Mouse (Mus musculus) midbrain, embryonic 13.5 days (tissue): ENCODE data around the gene Tac1. TPM values are rescaled to one million over a fixed set of nuclear protein-coding genes. Genes with fewer than 3 reads are reported as not detected.
"Not testable (repeated sequence)": the region's sequence is repeated elsewhere in the genome, so short reads cannot be mapped to it uniquely, and the experiment has no call there.

Experiments used
- ATAC-seq: fragments of 200-750 bp; cut with Nextera tagmentation; 2 replicates; pipeline ENCODE4 v1.8.0; 2017; ENCODE audit warnings: mild to moderate bottlenecking, moderate TSS enrichment, moderate library complexity
- H3K27ac ChIP-seq: fragments of 300-500 bp; sonication (generic); 2 replicates; pipeline ENCODE4 v1.5.1; 2015; ENCODE audit warnings: inconsistent platforms, mild to moderate bottlenecking, moderate library complexity
- H3K27me3 ChIP-seq: fragments of 300-500 bp; sonication (generic); 2 replicates; pipeline ENCODE4 v1.6.1; 2015; ENCODE audit warnings: mild to moderate bottlenecking, inconsistent platforms
- H3K36me3 ChIP-seq: fragments of 300-500 bp; sonication (generic); 2 replicates; pipeline ENCODE4 v1.6.1; 2015; ENCODE audit warnings: mild to moderate bottlenecking, inconsistent platforms
- H3K4me1 ChIP-seq: fragments of 300-500 bp; sonication (generic); replicated peaks from 2 replicates; pipeline ENCODE4 v1.6.1; 2015; ENCODE audit warnings: inconsistent platforms
- H3K4me2 ChIP-seq: fragments of 300-500 bp; sonication (generic); replicated peaks from 2 replicates; pipeline ENCODE4 v1.6.1; 2015; ENCODE audit warnings: moderate library complexity, mild to moderate bottlenecking, inconsistent platforms
- H3K4me3 ChIP-seq: fragments of 300-500 bp; sonication (generic); replicated peaks from 2 replicates; pipeline ENCODE4 v1.5.1; 2015; ENCODE audit warnings: mild to moderate bottlenecking, inconsistent platforms
- H3K9ac ChIP-seq: fragments of 300-500 bp; sonication (generic); replicated peaks from 2 replicates; pipeline ENCODE4 v1.6.1; 2015; ENCODE audit warnings: mild to moderate bottlenecking, inconsistent platforms
- H3K9me3 ChIP-seq: fragments of 300-500 bp; sonication (generic); 2 replicates; pipeline ENCODE4 v1.6.1; 2016; ENCODE audit warnings: mild to moderate bottlenecking, inconsistent platforms
- WGBS: fragments of 180-500 bp; shearing (Covaris S2); methylation state at CpG from one replicate; pipeline ENCODE4 v1.1.7; 2015; 5-methylcytosine and 5-hydroxymethylcytosine counted together
- polyA plus RNA-seq: library from polyadenylated mRNA; unstranded; fragments of >200 nt; fragmentation: Nextera tagmentation; extraction: Ambion mirVana; gene quantifications from 2 replicates; pipeline ENCODE4 v1.2.1, GENCODE M21; 2015

Tac1 gene
- polyA plus RNA-seq, 1 experiment from 2014 or later: 40.0 TPM

DNA sequence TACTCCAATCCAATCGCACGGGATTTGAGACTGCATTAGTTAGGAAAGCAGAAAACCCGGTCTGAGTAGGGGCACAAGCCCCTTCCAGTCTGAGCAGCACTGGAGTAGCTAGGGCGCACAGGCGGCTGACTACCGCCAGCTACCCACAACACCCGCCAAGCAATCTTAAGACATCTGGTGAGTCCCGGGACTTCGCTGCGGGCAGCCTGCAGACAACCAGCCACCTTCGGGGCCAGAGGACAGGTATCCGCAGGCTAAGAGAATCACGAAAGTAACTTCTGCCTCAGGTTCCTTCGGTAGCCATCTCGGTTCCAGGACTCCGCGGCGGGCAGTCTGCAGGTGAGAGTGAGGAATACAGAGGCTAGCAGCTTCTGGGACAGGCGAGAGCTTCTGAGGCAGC, 59.0 kb downstream of the Tac1 start:
- H3K9me3 ChIP-seq, H3K4me3 ChIP-seq, H3K27me3 ChIP-seq, H3K27ac ChIP-seq, H3K9ac ChIP-seq, H3K36me3 ChIP-seq, H3K4me2 ChIP-seq, ATAC-seq, H3K4me1 ChIP-seq: not testable (repeated sequence)
- 91% methylated on average over 19 of the region's 19 CpGs for WGBS

Other genes with a start within 250 kb of the Tac1 start
- 42.6 and 47.8 TPM in 2 replicates for gene Asns, start 138.4 kb downstream of the Tac1 start, polyA plus RNA-seq